Mouse (Mus musculus): ENCODE results near the gene Gm11172. TPM values are rescaled to one million over a fixed set of nuclear protein-coding genes. Genes with fewer than 3 reads are reported as not detected.
A peak's percentile ranks its signal among the peaks of the same experiment; 100 is the strongest.

Gm11172 gene
- total and polyA plus RNA-seq, 2 experiments from 2014 or later = not detected

DNA sequence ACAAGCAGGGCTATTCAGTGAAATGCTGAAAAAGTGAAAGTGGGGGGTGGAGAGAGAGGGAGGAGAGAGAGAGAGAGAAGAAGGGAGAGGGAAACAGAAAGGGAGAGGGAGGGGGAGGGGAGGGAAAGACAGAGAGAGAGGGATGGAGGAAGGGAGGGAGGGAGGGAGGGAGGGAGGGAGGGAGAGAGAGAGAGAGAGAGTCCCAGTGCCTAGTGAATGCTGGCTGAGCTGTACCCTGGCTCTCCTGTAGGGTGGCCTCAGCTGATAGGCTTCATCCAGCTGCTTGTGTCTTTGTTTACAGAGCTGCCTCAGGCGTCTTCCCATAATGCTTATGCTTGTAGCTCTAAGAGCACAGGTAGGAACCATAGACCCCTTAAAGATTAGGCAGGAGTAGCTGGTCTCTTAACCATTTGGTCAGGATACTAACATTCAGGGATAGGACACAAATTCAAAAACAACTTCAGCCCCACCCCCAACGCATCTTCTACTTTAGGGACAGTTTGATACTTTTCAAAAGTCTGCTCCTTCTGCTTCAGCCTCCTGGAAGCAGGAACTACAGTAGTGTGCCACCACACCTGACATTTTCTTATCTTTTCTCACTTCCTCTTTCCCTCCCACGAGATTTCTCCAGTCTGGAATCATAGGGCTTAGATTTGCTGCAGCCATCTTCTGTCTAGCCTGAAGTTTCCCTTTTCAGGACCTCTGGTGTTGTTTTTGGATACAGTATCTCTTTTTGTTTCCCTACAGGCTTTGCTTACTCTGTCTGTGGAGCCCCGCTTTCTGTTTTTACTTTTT lies 42.0 kb upstream of the Gm11172 start:
- Histone ChIP-seq H3K4me2 (ENCODE audit: low read depth, low read length) (no peak overlapping the region), H3K9ac (replicated peaks; ENCODE audit: low read length) (no peak overlapping the region), H3K4me3 (ENCODE audit: low read length) (no peak overlapping the region), H3K27me3 (ENCODE audit: insufficient read depth, low read length) (no peaks in the 10 kb centered on the region), H3K36me3 (ENCODE audit: insufficient read depth, low read length) (no peaks in the 10 kb centered on the region), H3K9me3 (ENCODE audit: low read length) (no peaks in the 10 kb centered on the region), H3K4me1 (ENCODE audit: insufficient read depth, low read length) (no peaks in the 10 kb centered on the region), H3K27ac (no peak overlapping the region)
- ATAC-seq (peak; percentile 41; the same call in 1 of the 2 replicates), DNase-seq (ENCODE audit: low spot score) (peak; percentile 28)
- WGBS = 52% methylated on average over 4 of the region's 4 CpGs
- peak; percentile 19; the same call in 1 of the 2 replicates for TF ChIP-seq CTCF (IDR thresholded peaks at IDR 0.05; ENCODE audit: low read depth)

DNA sequence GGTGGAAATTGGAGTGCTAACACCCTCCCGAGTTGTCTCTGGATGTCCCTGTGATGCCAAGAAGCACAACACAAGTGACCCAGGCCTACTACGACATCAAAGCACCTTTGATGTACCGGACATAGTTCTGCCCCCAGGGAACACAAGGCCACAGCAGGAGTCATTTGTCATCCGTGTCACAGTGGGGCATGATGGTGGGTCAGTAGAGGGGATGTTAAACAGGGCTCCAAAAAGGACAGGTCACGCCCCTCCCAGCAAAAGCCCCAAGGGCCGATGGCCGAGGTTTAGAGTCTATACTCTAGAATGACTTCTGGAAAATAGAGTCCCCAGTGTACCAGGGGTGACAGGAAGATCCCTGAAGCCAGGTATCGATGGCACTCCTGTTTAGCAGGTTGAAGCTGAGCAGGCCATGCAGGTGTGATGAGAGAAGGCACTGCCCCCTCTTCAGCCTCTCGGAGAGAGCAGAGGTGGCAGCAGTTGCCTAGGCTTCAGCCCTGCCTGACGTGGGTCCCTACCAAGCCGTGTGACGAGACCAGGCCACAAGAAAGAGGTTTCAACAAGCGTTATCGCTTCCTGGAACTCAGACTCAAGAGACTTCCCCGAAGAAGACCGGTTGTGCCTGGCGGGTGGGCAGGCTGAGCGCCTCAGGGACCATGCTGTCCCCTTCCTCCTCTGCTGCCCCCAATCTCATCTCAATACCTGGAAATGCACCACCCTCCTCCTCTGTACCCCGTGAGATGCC lies 40.8 kb upstream of the Gm11172 start:
- ATAC-seq = no peak
- no peak for TF ChIP-seq CTCF (IDR thresholded peaks at IDR 0.05; ENCODE audit: low read depth)
- no peak overlapping the region for H3K4me3 ChIP-seq (ENCODE audit: low read length)

DNA sequence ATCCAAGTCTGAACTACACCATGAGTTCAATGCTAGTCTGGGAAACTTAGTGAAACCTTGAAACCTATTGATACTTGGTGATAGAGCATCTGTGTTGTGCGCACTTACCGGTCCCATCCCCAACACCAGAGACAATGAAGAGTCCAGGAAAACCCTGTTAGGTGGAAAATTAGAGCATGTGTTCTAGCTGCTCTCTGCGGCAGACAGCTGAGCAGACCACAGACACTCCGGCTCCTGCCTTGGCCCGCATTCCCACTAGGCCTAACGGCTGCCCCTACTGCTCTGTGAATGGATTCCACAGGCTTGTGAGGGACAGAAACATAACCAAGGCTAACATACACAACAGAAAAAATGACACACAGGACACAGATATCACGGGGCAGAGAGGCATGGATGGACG lies 39.2 kb upstream of the Gm11172 start:
- Histone ChIP-seq H3K27ac (no peak overlapping the region), H3K4me2 (ENCODE audit: low read depth, low read length) (no peak overlapping the region), H3K9me3 (ENCODE audit: low read length) (no peaks in the 10 kb centered on the region), H3K9ac (replicated peaks; ENCODE audit: low read length) (no peak overlapping the region), H3K4me3 (ENCODE audit: low read length) (no peak overlapping the region), H3K36me3 (ENCODE audit: insufficient read depth, low read length) (no peaks in the 10 kb centered on the region), H3K27me3 (ENCODE audit: insufficient read depth, low read length) (no peaks in the 10 kb centered on the region), H3K4me1 (ENCODE audit: insufficient read depth, low read length) (no peaks in the 10 kb centered on the region)
- ATAC-seq (no peak), DNase-seq (ENCODE audit: low spot score) (no peak)
- no peak for TF ChIP-seq CTCF (IDR thresholded peaks at IDR 0.05; ENCODE audit: low read depth)
- WGBS = 78% methylated on average over 8 of the region's 8 CpGs

More for the DNA sequence above, 40.8 kb upstream of the Gm11172 start:
- Histone ChIP-seq H3K27ac (no peak overlapping the region), H3K27me3 (ENCODE audit: insufficient read depth, low read length) (no peaks in the 10 kb centered on the region), H3K4me1 (ENCODE audit: insufficient read depth, low read length) (no peaks in the 10 kb centered on the region), H3K4me2 (ENCODE audit: low read depth, low read length) (no peak overlapping the region), H3K36me3 (ENCODE audit: insufficient read depth, low read length) (no peaks in the 10 kb centered on the region), H3K9ac (replicated peaks; ENCODE audit: low read length) (no peak overlapping the region), H3K9me3 (ENCODE audit: low read length) (no peaks in the 10 kb centered on the region)
- WGBS = 69% methylated on average over 19 of the region's 19 CpGs
- no peak for DNase-seq (ENCODE audit: low spot score)

DNA sequence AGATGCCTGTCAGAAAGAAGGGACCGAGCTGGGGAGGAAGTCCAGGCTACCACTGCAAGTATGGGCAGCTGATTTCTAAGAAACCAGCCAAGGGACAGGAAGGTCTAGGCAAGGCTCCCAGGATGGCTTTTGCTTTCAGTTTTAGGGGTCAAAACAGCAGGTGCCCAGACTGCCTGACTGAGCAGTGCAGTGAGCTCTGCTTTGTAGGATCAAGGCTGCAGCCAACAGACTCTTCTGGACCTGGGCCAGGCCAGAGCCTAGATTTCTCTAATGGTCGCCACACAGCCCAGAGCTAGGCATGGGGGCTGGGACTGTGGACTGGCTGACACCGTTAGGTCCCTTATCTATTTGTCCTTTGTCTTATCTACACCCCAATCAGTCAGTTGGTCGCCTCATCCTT lies 38.0 kb upstream of the Gm11172 start:
- H3K4me3 ChIP-seq (ENCODE audit: low read length) = no peak overlapping the region
- WGBS = 65% methylated on average over 4 of the region's 4 CpGs
- H3K4me2 ChIP-seq (ENCODE audit: low read depth, low read length) = no peak overlapping the region
- TF ChIP-seq CTCF (IDR thresholded peaks at IDR 0.05; ENCODE audit: low read depth) = no peak
- no peak overlapping the region for H3K27ac ChIP-seq
- no peaks in the 10 kb centered on the region for H3K36me3 ChIP-seq (ENCODE audit: insufficient read depth, low read length)
- no peaks in the 10 kb centered on the region for H3K9me3 ChIP-seq (ENCODE audit: low read length)
- no peak for DNase-seq (ENCODE audit: low spot score)
- H3K27me3 ChIP-seq (ENCODE audit: insufficient read depth, low read length) = no peaks in the 10 kb centered on the region
- no peaks in the 10 kb centered on the region for H3K4me1 ChIP-seq (ENCODE audit: insufficient read depth, low read length)
- no peak overlapping the region for H3K9ac ChIP-seq (replicated peaks; ENCODE audit: low read length)
- no peak for ATAC-seq

DNA sequence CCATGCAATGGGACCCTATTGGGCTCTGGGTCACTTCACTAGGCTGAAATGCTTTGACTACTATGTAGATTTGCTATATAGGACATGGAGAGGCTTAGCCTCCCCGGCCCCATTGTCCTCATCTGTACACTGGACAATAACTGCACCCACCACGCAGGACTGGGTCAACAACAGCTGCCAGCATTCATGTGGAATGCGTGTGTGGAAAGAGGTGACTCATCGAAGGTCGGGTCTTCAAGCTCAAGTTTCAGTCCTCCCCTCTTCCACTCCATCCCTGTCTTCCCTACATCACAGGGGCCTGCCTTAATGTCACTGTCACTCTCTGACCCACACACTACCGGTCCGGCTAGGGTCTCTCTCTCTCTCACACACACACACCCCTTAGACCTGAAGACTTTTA lies 36.4 kb upstream of the Gm11172 start:
- 70% methylated on average over 7 of the region's 7 CpGs for WGBS
- H3K27me3 ChIP-seq (ENCODE audit: insufficient read depth, low read length) = no peaks in the 10 kb centered on the region

DNA sequence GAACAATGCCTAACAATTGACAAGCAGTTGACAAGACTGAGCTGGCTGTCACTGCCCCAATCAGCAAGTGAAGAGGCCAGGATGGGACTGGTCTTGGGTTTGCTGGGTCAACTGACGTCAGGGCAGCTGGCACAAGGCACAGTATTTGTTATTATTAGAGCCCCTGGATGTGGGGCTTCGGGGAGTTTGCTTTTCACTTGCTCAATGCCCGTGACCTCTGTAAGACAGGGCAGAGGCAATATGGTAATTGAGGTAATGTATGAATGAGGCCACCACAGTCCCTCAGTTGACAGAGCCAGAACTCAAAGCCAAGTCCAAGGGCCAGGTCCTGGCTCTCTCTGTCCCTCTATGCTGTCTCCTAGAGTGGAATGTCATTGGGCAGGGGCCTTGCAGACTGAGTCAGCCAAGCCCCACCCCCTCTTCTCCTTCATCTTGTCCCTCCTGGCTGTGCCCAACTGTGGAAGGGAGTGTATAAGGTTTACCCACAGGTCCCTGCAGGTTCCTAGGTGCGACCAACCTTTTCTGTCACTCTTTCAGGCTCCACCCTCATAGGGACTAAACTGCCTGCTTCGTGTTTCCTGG lies 35.0 kb upstream of the Gm11172 start:
- ATAC-seq (no peak), DNase-seq (ENCODE audit: low spot score) (no peak)
- Histone ChIP-seq H3K36me3 (ENCODE audit: insufficient read depth, low read length) (no peaks in the 10 kb centered on the region), H3K4me2 (ENCODE audit: low read depth, low read length) (no peak overlapping the region), H3K9ac (replicated peaks; ENCODE audit: low read length) (no peak overlapping the region), H3K9me3 (ENCODE audit: low read length) (no peaks in the 10 kb centered on the region), H3K4me3 (ENCODE audit: low read length) (no peak overlapping the region), H3K27ac (no peak overlapping the region), H3K4me1 (ENCODE audit: insufficient read depth, low read length) (no peaks in the 10 kb centered on the region), H3K27me3 (ENCODE audit: insufficient read depth, low read length) (no peaks in the 10 kb centered on the region)
- TF ChIP-seq CTCF (IDR thresholded peaks at IDR 0.05; ENCODE audit: low read depth) = no peak
- 66% methylated on average over 5 of the region's 5 CpGs for WGBS

More for the DNA sequence above, 36.4 kb upstream of the Gm11172 start:
- DNase-seq (ENCODE audit: low spot score) (no peak), ATAC-seq (no peak)
- Histone ChIP-seq H3K9ac (replicated peaks; ENCODE audit: low read length) (no peak overlapping the region), H3K27ac (no peak overlapping the region), H3K4me3 (ENCODE audit: low read length) (no peak overlapping the region), H3K9me3 (ENCODE audit: low read length) (no peaks in the 10 kb centered on the region), H3K36me3 (ENCODE audit: insufficient read depth, low read length) (no peaks in the 10 kb centered on the region), H3K4me2 (ENCODE audit: low read depth, low read length) (no peak overlapping the region), H3K4me1 (ENCODE audit: insufficient read depth, low read length) (no peaks in the 10 kb centered on the region)
- TF ChIP-seq CTCF (IDR thresholded peaks at IDR 0.05; ENCODE audit: low read depth) = no peak

All from hindbrain, postnatal 0 days (tissue).